Mouse (Mus musculus): ENCODE results near the gene Fkbp4.

Fkbp4 gene

GRCm38 (mm10) chr6:128438317-128438870, at the start of gene Fkbp4:
Gene Fkbp4, minus strand, starts transcription at chr6:128438677.
- under 1% methylated on average over 66 of the region's 67 CpGs for WGBS

GRCm38 (mm10) chr6:128487736-128488135, 49.3 kb upstream of the Fkbp4 start:
- WGBS, result 90% methylated on average over 11 of the region's 11 CpGs

- 15% methylated on average over 26 of the region's 26 CpGs for WGBS
Observed at GRCm38 (mm10) chr6:128479463-128480454, 41.3 kb upstream of the Fkbp4 start.

GRCm38 (mm10) chr6:128477495-128477894, 39.0 kb upstream of the Fkbp4 start:
- WGBS, result 34% methylated on average over 4 of the region's 4 CpGs

- 96% methylated on average over 6 of the region's 6 CpGs for WGBS
Observed at GRCm38 (mm10) chr6:128474112-128474511, 35.6 kb upstream of the Fkbp4 start.

GRCm38 (mm10) chr6:128469451-128469850, 31.0 kb upstream of the Fkbp4 start:
- 11% methylated on average over 12 of the region's 12 CpGs for WGBS

- WGBS, result 51% methylated on average over 2 of the region's 2 CpGs
Observed at GRCm38 (mm10) chr6:128467298-128467697, 28.8 kb upstream of the Fkbp4 start.

GRCm38 (mm10) chr6:128466563-128466962, 28.1 kb upstream of the Fkbp4 start:
- 70% methylated on average over 3 of the region's 3 CpGs for WGBS

GRCm38 (mm10) chr6:128466043-128466442, 27.6 kb upstream of the Fkbp4 start:
- WGBS, result 50% methylated on average over 7 of the region's 7 CpGs

- 86% methylated on average over 4 of the region's 4 CpGs for WGBS
Observed at GRCm38 (mm10) chr6:128464996-128465395, 26.5 kb upstream of the Fkbp4 start.

- 83% methylated on average over 14 of the region's 14 CpGs for WGBS
Observed at GRCm38 (mm10) chr6:128460729-128461503, 22.4 kb upstream of the Fkbp4 start.

GRCm38 (mm10) chr6:128460321-128460720, 21.8 kb upstream of the Fkbp4 start:
- 21% methylated on average over 2 of the region's 2 CpGs for WGBS

GRCm38 (mm10) chr6:128457186-128457585, 18.7 kb upstream of the Fkbp4 start:
- 89% methylated on average over 5 of the region's 5 CpGs for WGBS

GRCm38 (mm10) chr6:128455835-128456605, 17.5 kb upstream of the Fkbp4 start:
- 51% methylated on average over 12 of the region's 12 CpGs for WGBS

- 95% methylated on average over 5 of the region's 5 CpGs for WGBS
Observed at GRCm38 (mm10) chr6:128447063-128447462, 8.6 kb upstream of the Fkbp4 start.

- 19% methylated on average over 14 of the region's 14 CpGs for WGBS
Observed at GRCm38 (mm10) chr6:128445761-128446535, 7.5 kb upstream of the Fkbp4 start.

GRCm38 (mm10) chr6:128440238-128440637, 1.8 kb upstream of the Fkbp4 start:
- WGBS, result 93% methylated on average over 2 of the region's 2 CpGs

- 21% methylated on average over 18 of the region's 18 CpGs for WGBS
Observed at GRCm38 (mm10) chr6:128438871-128439341, 429 bp upstream of the Fkbp4 start.

GRCm38 (mm10) chr6:128437731-128438316, 653 bp downstream of the Fkbp4 start:
- under 1% methylated on average over 52 of the region's 52 CpGs for WGBS

- WGBS, result 6% methylated on average over 10 of the region's 10 CpGs
Observed at GRCm38 (mm10) chr6:128437288-128437687, 1.2 kb downstream of the Fkbp4 start.

Measured in cerebral cortex, adult 2 months (tissue).